Mouse (Mus musculus) intestine, postnatal 0 days (tissue): ENCODE measurements at regions not wholly inside any gene's neighbourhood (a gene's known extent, or its start where the extent isn't known, plus 50 kb on each side); places are given as distances from the start of the nearest gene placed in this dataset.

Source experiments
- ATAC-seq: fragments of 200-750 bp; cut with Nextera tagmentation; 2 replicates; pipeline ENCODE4 v1.8.0; 2017; ENCODE audit warnings: mild to moderate bottlenecking, moderate TSS enrichment, moderate library complexity
- H3K27ac ChIP-seq: fragments of 300-500 bp; sonication (generic); 2 replicates; pipeline ENCODE4 v1.5.1; 2014; ENCODE audit warnings: mild to moderate bottlenecking, low read depth, low read length, moderate library complexity
- H3K27me3 ChIP-seq: fragments of 300-500 bp; sonication (generic); replicated peaks from 2 replicates; pipeline ENCODE4 v1.6.1; 2014; ENCODE audit warnings: low read length, mixed read lengths; ENCODE audit not compliant: control insufficient read depth, insufficient read depth
- H3K36me3 ChIP-seq: fragments of 300-500 bp; sonication (generic); 2 replicates; pipeline ENCODE4 v1.6.1; 2014; ENCODE audit warnings: mild to moderate bottlenecking, moderate library complexity; ENCODE audit not compliant: control insufficient read depth, insufficient read depth
- H3K4me1 ChIP-seq: fragments of 300-500 bp; sonication (generic); replicated peaks from 2 replicates; pipeline ENCODE4 v1.6.1; 2014; ENCODE audit warnings: antibody characterized with exemption, low read length, mixed read lengths; ENCODE audit not compliant: control insufficient read depth, insufficient read depth
- H3K4me2 ChIP-seq: fragments of 300-500 bp; sonication (generic); replicated peaks from 2 replicates; pipeline ENCODE4 v1.6.1; 2014; ENCODE audit warnings: low read depth, mild to moderate bottlenecking, moderate library complexity
- H3K4me3 ChIP-seq: fragments of 300-500 bp; sonication (generic); 2 replicates; pipeline ENCODE4 v1.5.1; 2014; ENCODE audit warnings: low read depth, low read length
- H3K9ac ChIP-seq: fragments of 300-500 bp; sonication (generic); 2 replicates; pipeline ENCODE4 v1.6.1; 2014; ENCODE audit warnings: mild to moderate bottlenecking, low read depth, low read length
- H3K9me3 ChIP-seq: fragments of 300-500 bp; sonication (generic); 2 replicates; pipeline ENCODE4 v1.6.1; 2016; ENCODE audit warnings: mixed run types; ENCODE audit not compliant: control insufficient read depth
- CTCF ChIP-seq: sonication (generic); IDR thresholded peaks from 2 replicates; pipeline ENCODE4 v1.5.1; 2016; ENCODE audit warnings: low read depth, mild to moderate bottlenecking, control low read depth, antibody characterized with exemption, moderate library complexity
- WGBS: fragments of 180-500 bp; shearing (Covaris S2); extraction: QIAGEN DNeasy Blood & Tissue Kit; methylation state at CpG from one replicate; pipeline ENCODE4 v1.1.7; 2014; 5-methylcytosine and 5-hydroxymethylcytosine counted together

- no peaks in the 10 kb centered on the region for H3K36me3 ChIP-seq
- ATAC-seq: no peak
- H3K27ac ChIP-seq: no peak overlapping the region
- no peaks in the 10 kb centered on the region for H3K4me1 ChIP-seq
- no peak overlapping the region for H3K4me3 ChIP-seq
- no peak overlapping the region for H3K9ac ChIP-seq
- 81% methylated on average over 11 of the region's 11 CpGs for WGBS
- no peak overlapping the region for H3K4me2 ChIP-seq
- no peaks in the 10 kb centered on the region for H3K9me3 ChIP-seq
- TF ChIP-seq CTCF: no peak
- H3K27me3 ChIP-seq: no peaks in the 10 kb centered on the region
Observed at GRCm38 (mm10) chr6:5663433-5664175, 61.8 kb upstream of the Dync1i1 start.

- peak; percentile 53; the same call in 1 of the 2 replicates for ATAC-seq
- Histone ChIP-seq H3K9me3 (no peaks in the 10 kb centered on the region), H3K9ac (no peak overlapping the region), H3K27ac (no peak overlapping the region), H3K36me3 (no peaks in the 10 kb centered on the region), H3K4me3 (no peak overlapping the region), H3K4me2 (no peak overlapping the region), H3K27me3 (no peaks in the 10 kb centered on the region), H3K4me1 (no peaks in the 10 kb centered on the region)
- 27% methylated on average over 9 of the region's 9 CpGs for WGBS
- TF ChIP-seq CTCF: peak; percentile 94
Observed at GRCm38 (mm10) chr6:5645150-5645732, 80.2 kb upstream of the Dync1i1 start.

- Histone ChIP-seq H3K36me3 (no peaks in the 10 kb centered on the region), H3K4me3 (no peak overlapping the region), H3K4me1 (no peaks in the 10 kb centered on the region), H3K27me3 (no peaks in the 10 kb centered on the region), H3K27ac (no peak overlapping the region), H3K9me3 (no peaks in the 10 kb centered on the region), H3K9ac (no peak overlapping the region), H3K4me2 (no peak overlapping the region)
- no peak for ATAC-seq
- TF ChIP-seq CTCF: no peak
- 90% methylated on average over 9 of the region's 9 CpGs for WGBS
Observed at GRCm38 (mm10) chr6:5634222-5634621, 91.2 kb upstream of the Dync1i1 start.

- H3K36me3 ChIP-seq: no peaks in the 10 kb centered on the region
- H3K4me3 ChIP-seq: no peak overlapping the region
- H3K9ac ChIP-seq: no peak overlapping the region
- ATAC-seq: peak; percentile 90
- no peaks in the 10 kb centered on the region for H3K4me1 ChIP-seq
- peak overlapping the region; percentile 58 for H3K27ac ChIP-seq
- TF ChIP-seq CTCF: peak; percentile 87
- no peaks in the 10 kb centered on the region for H3K27me3 ChIP-seq
- 14% methylated on average over 10 of the region's 10 CpGs for WGBS
- no peaks in the 10 kb centered on the region for H3K9me3 ChIP-seq
- H3K4me2 ChIP-seq: peak overlapping the region; percentile 35
Observed at GRCm38 (mm10) chr6:5633036-5633708, 92.3 kb upstream of the Dync1i1 start.

GRCm38 (mm10) chr6:5624085-5624484 lies 101.4 kb upstream of the Dync1i1 start:
- Histone ChIP-seq H3K27ac (no peak overlapping the region), H3K36me3 (no peaks in the 10 kb centered on the region), H3K4me2 (no peak overlapping the region), H3K4me3 (no peak overlapping the region), H3K4me1 (no peaks in the 10 kb centered on the region), H3K9me3 (no peaks in the 10 kb centered on the region), H3K27me3 (no peaks in the 10 kb centered on the region), H3K9ac (no peak overlapping the region)
- 53% methylated on average over 2 of the region's 2 CpGs for WGBS
- no peak for ATAC-seq
- no peak for TF ChIP-seq CTCF

- H3K4me3 ChIP-seq: no peak overlapping the region
- no peaks in the 10 kb centered on the region for H3K4me1 ChIP-seq
- H3K9me3 ChIP-seq: no peaks in the 10 kb centered on the region
- no peak overlapping the region for H3K9ac ChIP-seq
- H3K36me3 ChIP-seq: no peaks in the 10 kb centered on the region
- no peak for TF ChIP-seq CTCF
- H3K27ac ChIP-seq: no peak overlapping the region
- no peaks in the 10 kb centered on the region for H3K27me3 ChIP-seq
- H3K4me2 ChIP-seq: no peak overlapping the region
- ATAC-seq: no peak
- 89% methylated on average over 3 of the region's 3 CpGs for WGBS
Observed at GRCm38 (mm10) chr6:5621582-5621981, 103.9 kb upstream of the Dync1i1 start.
